Mouse (Mus musculus) kidney, postnatal 25 days (tissue): ENCODE measurements around the gene Tmem205.

Experiments used
- DNase-seq, 2 experiments: peaks; one replicate each; pipeline ENCODE4 v3.0.0; 2021; ENCODE audit warnings: mixed read lengths in 2 of 2

Gene Tmem205

GRCm38 (mm10) chr9:21943638-21944037 lies 16.3 kb upstream of the Tmem205 start:
- DNase-seq: no peak

- no peak for DNase-seq
Observed at GRCm38 (mm10) chr9:21943046-21943445, 15.7 kb upstream of the Tmem205 start.

- DNase-seq: no peak
Observed at GRCm38 (mm10) chr9:21938234-21938855, 11.0 kb upstream of the Tmem205 start.

- DNase-seq: no peak
Observed at GRCm38 (mm10) chr9:21937711-21938175, 10.4 kb upstream of the Tmem205 start.

GRCm38 (mm10) chr9:21936692-21937570 lies 9.6 kb upstream of the Tmem205 start, which contains the start of gene Plppr2:
Gene Plppr2, plus strand, starts transcription at chr9:21937033.
- peak; percentile 98 for DNase-seq

- no peak for DNase-seq
Observed at GRCm38 (mm10) chr9:21935466-21936131, 8.2 kb upstream of the Tmem205 start.

- DNase-seq: no peak
Observed at GRCm38 (mm10) chr9:21934021-21934420, 6.7 kb upstream of the Tmem205 start.

- no peak for DNase-seq
Observed at GRCm38 (mm10) chr9:21932445-21933137, 5.2 kb upstream of the Tmem205 start.

- no peak for DNase-seq
Observed at GRCm38 (mm10) chr9:21932006-21932405, 4.7 kb upstream of the Tmem205 start.

GRCm38 (mm10) chr9:21929208-21929607 lies 1.9 kb upstream of the Tmem205 start:
- DNase-seq: no peak

- peak in 1 of 2 experiments; percentile 21 for DNase-seq
Observed at GRCm38 (mm10) chr9:21926784-21927183, 572 bp downstream of the Tmem205 start.

- DNase-seq: peak; percentile 52 to 69
Observed at GRCm38 (mm10) chr9:21926155-21926554, 1.2 kb downstream of the Tmem205 start.

- DNase-seq: no peak
Observed at GRCm38 (mm10) chr9:21925506-21925905, 1.9 kb downstream of the Tmem205 start.

GRCm38 (mm10) chr9:21925034-21925433 lies 2.3 kb downstream of the Tmem205 start:
- no peak for DNase-seq

- DNase-seq: peak; percentile 94
Observed at GRCm38 (mm10) chr9:21924099-21924493, 3.3 kb downstream of the Tmem205 start.

GRCm38 (mm10) chr9:21923490-21924098 lies 3.8 kb downstream of the Tmem205 start:
- no peak for DNase-seq

GRCm38 (mm10) chr9:21923036-21923435 lies 4.3 kb downstream of the Tmem205 start:
- no peak for DNase-seq

GRCm38 (mm10) chr9:21918692-21919384 lies 8.5 kb downstream of the Tmem205 start:
- DNase-seq: no peak

GRCm38 (mm10) chr9:21918035-21918592 lies 9.2 kb downstream of the Tmem205 start, which contains the start of gene Rab3d:
Gene Rab3d, minus strand, starts transcription at chr9:21918192.
- peak; percentile 98 for DNase-seq

- peak in 1 of 2 experiments; percentile 50 for DNase-seq
Observed at GRCm38 (mm10) chr9:21917493-21918034, 9.8 kb downstream of the Tmem205 start.
